Mouse (Mus musculus) stomach, embryonic 15.5 days (tissue): ENCODE measurements at regions not wholly inside any gene's neighbourhood (a gene's known extent, or its start where the extent isn't known, plus 50 kb on each side); places are given as distances from the start of the nearest gene placed in this dataset.

Source experiments
- ATAC-seq: fragments of 200-750 bp; cut with Nextera tagmentation; 2 replicates; pipeline ENCODE4 v1.8.0; 2017; ENCODE audit warnings: low read depth, moderate number of reproducible peaks, moderate TSS enrichment; ENCODE audit not compliant: insufficient read depth, low FRiP score
- H3K27ac ChIP-seq: fragments of 300-500 bp; sonication (generic); 2 replicates; pipeline ENCODE4 v1.5.1; 2015; ENCODE audit warnings: mild to moderate bottlenecking, inconsistent platforms
- H3K27me3 ChIP-seq: fragments of 300-500 bp; sonication (generic); replicated peaks from 2 replicates; pipeline ENCODE4 v1.6.1; 2015; ENCODE audit warnings: inconsistent platforms
- H3K36me3 ChIP-seq: fragments of 300-500 bp; sonication (generic); 2 replicates; pipeline ENCODE4 v1.6.1; 2015; ENCODE audit warnings: inconsistent platforms
- H3K4me1 ChIP-seq: fragments of 300-500 bp; sonication (generic); 2 replicates; pipeline ENCODE4 v1.6.1; 2015; ENCODE audit warnings: inconsistent platforms
- H3K4me2 ChIP-seq: fragments of 300-500 bp; sonication (generic); 2 replicates; pipeline ENCODE4 v1.6.1; 2015; ENCODE audit warnings: mild to moderate bottlenecking, inconsistent platforms
- H3K4me3 ChIP-seq: fragments of 300-500 bp; sonication (generic); replicated peaks from 2 replicates; pipeline ENCODE4 v1.5.1; 2015; ENCODE audit warnings: inconsistent platforms
- H3K9ac ChIP-seq: fragments of 300-500 bp; sonication (generic); 2 replicates; pipeline ENCODE4 v1.6.1; 2015; ENCODE audit warnings: inconsistent platforms
- H3K9me3 ChIP-seq: fragments of 300-500 bp; sonication (generic); 2 replicates; pipeline ENCODE4 v1.6.1; 2016; ENCODE audit warnings: inconsistent platforms
- WGBS: fragments of 180-500 bp; shearing (Covaris S2); methylation state at CpG from one replicate; pipeline ENCODE4 v1.1.7; 2015; 5-methylcytosine and 5-hydroxymethylcytosine counted together

- Histone ChIP-seq H3K9me3 (no peaks in the 10 kb centered on the region), H3K36me3 (no peaks in the 10 kb centered on the region), H3K4me1 (no peaks in the 10 kb centered on the region), H3K4me2 (no peak overlapping the region), H3K27me3 (no peaks in the 10 kb centered on the region), H3K4me3 (no peak overlapping the region), H3K27ac (no peak overlapping the region), H3K9ac (no peak overlapping the region)
- no peak for ATAC-seq
- WGBS = 31% methylated on average over 3 of the region's 3 CpGs
These were observed 64.4 kb upstream of the Fst start for GRCm38 (mm10) chr13:114523116-114523515.

GRCm38 (mm10) chr13:114526856-114527255, 68.1 kb upstream of the Fst start:
- Histone ChIP-seq H3K27me3 (no peaks in the 10 kb centered on the region), H3K4me3 (no peak overlapping the region), H3K4me2 (no peak overlapping the region), H3K9me3 (no peaks in the 10 kb centered on the region), H3K27ac (no peak overlapping the region), H3K36me3 (no peaks in the 10 kb centered on the region), H3K9ac (no peak overlapping the region), H3K4me1 (no peaks in the 10 kb centered on the region)
- ATAC-seq = no peak
- WGBS = 55% methylated on average over 9 of the region's 9 CpGs

- H3K4me1 ChIP-seq = no peaks in the 10 kb centered on the region
- 86% methylated on average over 11 of the region's 11 CpGs for WGBS
- ATAC-seq = no peak
These were observed 71.5 kb upstream of the Fst start for GRCm38 (mm10) chr13:114530171-114530774.

GRCm38 (mm10) chr13:114531780-114532179, 73.0 kb upstream of the Fst start:
- no peaks in the 10 kb centered on the region for H3K9me3 ChIP-seq
- no peak overlapping the region for H3K4me2 ChIP-seq
- H3K27ac ChIP-seq = no peak overlapping the region
- no peak overlapping the region for H3K4me3 ChIP-seq
- no peaks in the 10 kb centered on the region for H3K27me3 ChIP-seq
- 68% methylated on average over 5 of the region's 5 CpGs for WGBS
- H3K36me3 ChIP-seq = no peaks in the 10 kb centered on the region
- ATAC-seq = no peak
- no peak overlapping the region for H3K9ac ChIP-seq
- H3K4me1 ChIP-seq = no peaks in the 10 kb centered on the region

More at GRCm38 (mm10) chr13:114530171-114530774, 71.5 kb upstream of the Fst start:
- Histone ChIP-seq H3K9me3 (no peaks in the 10 kb centered on the region), H3K4me2 (no peak overlapping the region), H3K36me3 (no peaks in the 10 kb centered on the region), H3K4me3 (no peak overlapping the region), H3K27me3 (no peaks in the 10 kb centered on the region), H3K9ac (no peak overlapping the region), H3K27ac (no peak overlapping the region)

- Histone ChIP-seq H3K9ac (no peak overlapping the region), H3K9me3 (no peaks in the 10 kb centered on the region), H3K4me3 (no peak overlapping the region), H3K4me1 (no peaks in the 10 kb centered on the region), H3K36me3 (no peaks in the 10 kb centered on the region), H3K4me2 (no peak overlapping the region), H3K27ac (no peak overlapping the region), H3K27me3 (no peaks in the 10 kb centered on the region)
- ATAC-seq = no peak
- WGBS = 78% methylated on average over 8 of the region's 8 CpGs
These were observed 73.8 kb upstream of the Fst start for GRCm38 (mm10) chr13:114532393-114533097.

GRCm38 (mm10) chr13:114534591-114534990, 75.8 kb upstream of the Fst start:
- Histone ChIP-seq H3K27ac (no peak overlapping the region), H3K4me1 (no peaks in the 10 kb centered on the region), H3K36me3 (no peaks in the 10 kb centered on the region), H3K4me3 (no peak overlapping the region), H3K4me2 (no peak overlapping the region), H3K9ac (no peak overlapping the region), H3K9me3 (no peaks in the 10 kb centered on the region), H3K27me3 (no peaks in the 10 kb centered on the region)
- 63% methylated on average over 3 of the region's 3 CpGs for WGBS
- ATAC-seq = no peak

- Histone ChIP-seq H3K9ac (no peak overlapping the region), H3K4me2 (no peak overlapping the region), H3K9me3 (no peaks in the 10 kb centered on the region), H3K27ac (no peak overlapping the region), H3K4me1 (no peaks in the 10 kb centered on the region), H3K4me3 (no peak overlapping the region), H3K36me3 (no peaks in the 10 kb centered on the region), H3K27me3 (no peaks in the 10 kb centered on the region)
- ATAC-seq = no peak
- 96% methylated on average over 1 of the region's 1 CpGs for WGBS
These were observed 77.0 kb upstream of the Fst start for GRCm38 (mm10) chr13:114535721-114536120.

- H3K27me3 ChIP-seq = no peaks in the 10 kb centered on the region
- H3K4me1 ChIP-seq = no peaks in the 10 kb centered on the region
- H3K27ac ChIP-seq = no peak overlapping the region
- no peak overlapping the region for H3K4me2 ChIP-seq
- no peaks in the 10 kb centered on the region for H3K9me3 ChIP-seq
- H3K9ac ChIP-seq = no peak overlapping the region
- H3K36me3 ChIP-seq = no peaks in the 10 kb centered on the region
- no peak overlapping the region for H3K4me3 ChIP-seq
- no peak for ATAC-seq
- WGBS = 51% methylated on average over 3 of the region's 3 CpGs
These were observed 113.0 kb upstream of the Fst start for GRCm38 (mm10) chr13:114571731-114572130.

GRCm38 (mm10) chr13:114584566-114584965, 125.8 kb upstream of the Fst start:
- ATAC-seq = no peak
- Histone ChIP-seq H3K4me1 (no peaks in the 10 kb centered on the region), H3K4me3 (no peak overlapping the region), H3K36me3 (no peaks in the 10 kb centered on the region), H3K4me2 (no peak overlapping the region), H3K27ac (no peak overlapping the region), H3K27me3 (no peaks in the 10 kb centered on the region), H3K9me3 (no peaks in the 10 kb centered on the region), H3K9ac (no peak overlapping the region)
- 46% methylated on average over 7 of the region's 7 CpGs for WGBS

- no peak overlapping the region for H3K4me2 ChIP-seq
- no peaks in the 10 kb centered on the region for H3K36me3 ChIP-seq
- no peak for ATAC-seq
- H3K4me3 ChIP-seq = no peak overlapping the region
- no peaks in the 10 kb centered on the region for H3K9me3 ChIP-seq
- no peaks in the 10 kb centered on the region for H3K4me1 ChIP-seq
- no peak overlapping the region for H3K27ac ChIP-seq
- no peak overlapping the region for H3K9ac ChIP-seq
- H3K27me3 ChIP-seq = no peaks in the 10 kb centered on the region
- 85% methylated on average over 2 of the region's 2 CpGs for WGBS
These were observed 128.9 kb upstream of the Fst start for GRCm38 (mm10) chr13:114587621-114588020.

- H3K27ac ChIP-seq = no peak overlapping the region
- no peaks in the 10 kb centered on the region for H3K9me3 ChIP-seq
- 79% methylated on average over 13 of the region's 13 CpGs for WGBS
- no peaks in the 10 kb centered on the region for H3K36me3 ChIP-seq
- H3K4me1 ChIP-seq = no peaks in the 10 kb centered on the region
- H3K4me3 ChIP-seq = no peak overlapping the region
- H3K27me3 ChIP-seq = no peaks in the 10 kb centered on the region
- no peak for ATAC-seq
- H3K9ac ChIP-seq = no peak overlapping the region
- no peak overlapping the region for H3K4me2 ChIP-seq
These were observed 144.6 kb upstream of the Fst start for GRCm38 (mm10) chr13:114603341-114603740.

GRCm38 (mm10) chr13:114604037-114604694, 145.4 kb upstream of the Fst start:
- H3K27ac ChIP-seq = no peak overlapping the region
- no peaks in the 10 kb centered on the region for H3K36me3 ChIP-seq
- H3K9ac ChIP-seq = no peak overlapping the region
- H3K4me1 ChIP-seq = no peaks in the 10 kb centered on the region
- H3K4me2 ChIP-seq = no peak overlapping the region
- H3K9me3 ChIP-seq = no peaks in the 10 kb centered on the region
- no peak overlapping the region for H3K4me3 ChIP-seq
- 79% methylated on average over 11 of the region's 11 CpGs for WGBS
- no peak for ATAC-seq
- H3K27me3 ChIP-seq = no peaks in the 10 kb centered on the region
